Mouse (Mus musculus) neural tube, embryonic 10.5 days (tissue): Measurements from ENCODE around the gene Gpr83.

Source experiments
- DNase-seq: peaks from one replicate; pipeline ENCODE4 v3.0.0-alpha.2; 2017; ENCODE audit warnings: low spot score; ENCODE audit errors: extremely low spot score

Gpr83 gene

DNA sequence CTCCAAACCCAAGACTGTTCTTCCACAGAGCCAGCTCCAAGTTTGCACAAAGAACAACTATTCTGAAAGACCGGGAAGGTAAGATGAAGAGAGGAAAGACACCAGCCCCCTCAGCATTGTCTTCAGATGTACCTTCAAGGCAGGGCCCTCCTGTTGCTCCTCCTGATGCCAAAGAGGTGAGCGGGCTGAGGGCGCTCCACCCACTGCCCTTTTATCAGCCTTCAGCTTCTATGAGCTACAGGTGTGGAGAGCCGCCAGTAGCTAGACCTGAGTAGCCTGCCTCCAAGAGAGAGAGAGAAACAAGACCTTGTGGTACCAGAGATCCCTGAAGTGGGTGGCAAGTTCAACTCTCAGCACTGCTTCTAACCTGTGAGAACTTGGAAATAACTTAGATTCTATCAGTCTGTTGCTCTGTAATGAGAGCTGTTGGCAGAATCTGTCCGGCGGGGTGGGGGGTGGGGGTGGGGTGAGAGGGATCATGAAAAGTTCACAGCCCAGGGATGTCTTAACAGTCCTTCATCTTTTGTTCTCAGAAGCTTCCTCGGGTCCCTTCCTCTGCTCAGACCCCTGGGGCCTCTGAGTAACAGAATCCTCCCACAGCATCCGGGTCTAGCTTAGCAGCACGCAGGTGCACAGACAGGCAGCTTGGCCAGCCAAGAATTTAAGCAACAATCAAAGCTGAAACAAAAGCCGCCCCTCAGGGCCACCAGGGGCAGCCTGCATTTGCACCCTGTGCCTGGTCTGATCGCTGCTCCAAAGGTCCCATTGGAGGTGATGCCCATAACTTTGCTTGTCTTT is 43.8 kb downstream of the Gpr83 start, which contains the start of gene Izumo1r:
Gene Izumo1r, minus strand, starts transcription at position 369 of the 798 bp plus-strand sequence.
- no peak for DNase-seq

- no peak for DNase-seq
These were observed 44.9 kb downstream of the Gpr83 start for GRCm38 (mm10) chr9:14904741-14905475.

DNA sequence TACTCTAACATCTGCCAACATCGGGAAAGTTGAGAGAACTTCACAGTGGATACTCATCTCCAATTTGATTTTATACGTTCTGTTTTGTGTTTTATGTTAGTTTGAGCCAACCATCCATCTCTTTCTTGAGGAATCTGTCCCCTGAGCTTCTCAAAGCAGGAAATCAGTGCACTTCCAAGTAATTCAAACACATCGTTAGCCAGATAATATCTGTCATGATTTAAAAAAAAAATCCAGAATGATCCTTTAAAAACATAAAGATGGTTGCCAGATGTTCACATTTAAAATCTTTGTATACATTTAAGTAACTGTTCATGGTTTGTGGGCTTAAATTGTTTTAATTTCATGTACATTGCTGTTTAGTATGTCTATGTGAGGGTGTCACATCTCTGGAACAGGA is 45.9 kb downstream of the Gpr83 start:
- no peak for DNase-seq

GRCm38 (mm10) chr9:14907816-14908415 is 47.9 kb downstream of the Gpr83 start:
- DNase-seq: no peak

- DNase-seq: no peak
These were observed 50.0 kb downstream of the Gpr83 start for GRCm38 (mm10) chr9:14909981-14910380.

DNA sequence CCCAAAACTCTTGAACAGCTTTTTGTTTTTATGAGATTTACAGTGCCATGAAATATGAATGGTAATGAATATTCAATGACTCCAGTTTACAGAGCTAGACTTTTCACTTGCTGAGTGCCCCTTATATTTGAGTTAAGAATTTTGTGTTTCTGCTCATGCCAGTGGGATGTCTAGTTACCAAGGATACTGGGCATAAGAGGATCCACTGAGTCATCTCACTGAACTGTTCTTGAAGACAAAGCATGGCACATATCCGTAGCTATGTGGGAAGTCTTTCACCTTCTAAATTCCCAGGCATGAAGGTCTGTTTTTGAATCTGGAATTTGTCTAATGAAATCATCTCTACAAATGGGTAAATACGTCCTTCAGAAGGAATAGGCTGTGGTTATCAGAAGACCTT is 52.0 kb downstream of the Gpr83 start:
- DNase-seq: no peak

GRCm38 (mm10) chr9:14917661-14918060 is 57.7 kb downstream of the Gpr83 start:
- no peak for DNase-seq

DNA sequence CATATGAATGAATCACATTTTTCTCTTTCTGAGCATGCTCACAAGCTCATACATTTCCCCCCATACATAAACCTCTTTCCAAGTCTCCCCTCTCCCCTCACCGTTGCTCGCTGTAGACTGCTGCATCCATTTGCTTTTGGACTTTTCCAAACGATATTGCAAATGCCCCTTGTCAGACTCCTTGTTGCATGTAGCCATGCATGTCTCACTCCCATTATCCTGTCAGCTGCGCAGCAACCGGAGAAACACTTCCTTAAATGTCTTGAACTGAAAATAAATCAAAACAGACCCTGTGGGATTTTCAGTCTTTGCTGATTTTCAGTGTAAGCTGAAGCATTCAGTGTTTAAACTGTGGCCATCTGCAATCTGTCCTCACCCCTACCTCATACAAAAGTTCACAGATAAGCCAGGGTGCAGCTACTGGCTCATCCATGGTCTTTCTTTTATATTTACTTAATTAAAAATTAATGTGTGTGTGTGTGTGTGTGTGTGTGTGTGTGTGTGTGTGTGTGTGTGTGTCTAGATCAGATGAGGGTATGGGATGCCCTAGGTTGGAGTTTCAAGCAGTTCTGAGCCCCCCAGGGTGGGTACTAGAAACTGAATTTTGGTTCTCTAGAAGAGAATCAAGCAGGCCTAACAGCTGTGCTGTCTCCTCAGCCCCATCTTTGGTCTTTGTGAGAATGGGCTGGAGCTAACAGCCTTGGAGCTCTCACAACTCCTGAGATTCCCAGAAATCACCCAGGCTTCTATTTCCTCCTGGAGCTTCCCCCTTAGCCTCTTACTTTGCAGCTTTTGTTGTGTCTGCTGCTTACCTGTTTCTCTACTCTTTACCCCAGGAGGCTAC is 59.0 kb downstream of the Gpr83 start:
- DNase-seq: no peak
